Mouse (Mus musculus): ENCODE measurements at regions not wholly inside any gene's neighbourhood (a gene's known extent, or its start where the extent isn't known, plus 50 kb on each side); places are given as distances from the start of the nearest gene placed in this dataset.

DNA sequence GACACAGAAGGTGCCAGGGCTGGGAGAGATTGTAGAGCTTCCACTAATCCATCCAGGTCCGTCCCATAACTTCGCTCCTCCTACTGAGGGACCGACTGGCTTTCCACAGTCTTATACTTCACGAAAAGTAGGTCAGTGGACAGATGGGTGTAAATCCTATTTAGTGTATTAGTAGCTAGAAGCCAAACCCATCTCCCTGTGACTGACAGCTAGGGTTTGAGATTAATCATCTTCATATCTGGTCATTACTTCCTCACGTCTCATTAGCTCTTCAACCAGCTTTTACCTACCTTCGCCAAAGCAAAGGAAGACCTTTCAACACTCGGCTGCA lies 60.4 kb upstream of the Scaf11 start:
- DNase-seq = no peak

DNA sequence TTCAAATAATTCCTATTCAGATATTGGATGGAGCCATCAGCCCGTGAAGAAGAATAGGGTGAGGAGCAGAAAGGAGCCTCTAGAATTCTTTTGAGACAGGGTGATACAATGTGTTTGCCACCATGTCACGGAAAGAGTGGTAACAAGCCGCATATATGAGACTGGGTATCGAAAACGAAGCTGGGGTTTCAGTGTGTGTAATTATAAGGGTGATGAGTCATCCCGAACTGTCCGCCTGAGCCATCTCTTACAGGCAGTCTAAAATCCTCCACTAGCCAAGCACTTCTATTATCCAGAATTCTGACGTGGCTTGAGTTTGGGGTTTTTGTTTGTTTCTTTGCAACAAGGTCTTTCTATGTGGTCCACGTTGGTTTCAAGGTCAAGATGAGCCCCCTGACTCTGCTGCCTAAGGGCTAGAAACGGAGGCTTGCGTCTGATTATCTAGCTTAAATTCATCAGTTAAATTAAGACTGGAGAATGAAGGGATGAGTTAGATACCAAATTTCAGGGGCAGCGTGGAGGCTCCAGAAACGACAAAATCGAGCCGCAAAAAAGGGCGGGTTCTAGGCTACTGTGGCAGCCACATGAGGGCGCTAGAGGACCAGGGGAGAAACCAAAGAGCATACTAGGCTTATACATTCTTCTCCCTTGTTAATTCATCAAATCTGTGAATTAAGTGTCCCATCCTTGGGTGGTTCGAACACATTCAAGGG lies 59.9 kb upstream of the Scaf11 start:
- DNase-seq = peak in 1 of 2 experiments; percentile 66

DNA sequence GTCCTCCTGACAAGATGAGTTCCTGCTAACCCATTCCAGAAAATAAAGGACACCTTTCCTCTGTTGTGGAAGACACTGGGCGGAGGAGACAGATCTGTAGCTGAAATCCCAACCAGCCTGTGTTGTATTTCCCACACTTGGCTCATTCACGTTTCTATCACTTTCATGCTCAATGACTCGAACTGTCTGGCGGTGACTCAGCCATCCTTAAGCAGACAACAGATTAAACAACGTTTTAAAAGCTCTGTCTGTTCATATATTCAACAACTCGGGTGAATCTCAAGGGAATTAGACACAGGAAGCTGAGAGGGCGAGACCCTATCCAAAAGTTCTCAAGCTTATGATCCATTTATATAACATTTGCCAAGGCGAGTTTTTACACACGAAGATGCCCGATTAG lies 57.5 kb upstream of the Scaf11 start:
- DNase-seq = no peak

DNA sequence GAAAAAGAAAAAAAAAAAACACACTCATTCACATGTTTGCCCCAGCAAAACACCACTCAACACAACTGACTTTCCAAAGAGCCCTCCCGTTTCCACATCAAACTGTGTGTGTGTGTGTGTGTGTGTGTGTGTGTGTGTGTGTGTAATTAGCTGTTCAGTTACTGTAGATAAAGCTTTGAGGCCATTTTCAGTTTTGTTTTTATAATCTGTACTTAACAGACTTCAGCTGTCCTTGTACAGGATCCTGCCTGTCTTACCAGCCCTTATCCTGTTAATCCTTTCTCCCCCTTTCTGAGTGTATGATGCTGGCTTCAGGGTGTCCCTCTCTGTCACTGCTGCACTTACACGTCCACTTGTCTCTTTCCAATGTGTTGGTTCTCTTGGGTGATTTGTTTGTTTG lies 55.0 kb upstream of the Scaf11 start:
- DNase-seq = no peak

DNA sequence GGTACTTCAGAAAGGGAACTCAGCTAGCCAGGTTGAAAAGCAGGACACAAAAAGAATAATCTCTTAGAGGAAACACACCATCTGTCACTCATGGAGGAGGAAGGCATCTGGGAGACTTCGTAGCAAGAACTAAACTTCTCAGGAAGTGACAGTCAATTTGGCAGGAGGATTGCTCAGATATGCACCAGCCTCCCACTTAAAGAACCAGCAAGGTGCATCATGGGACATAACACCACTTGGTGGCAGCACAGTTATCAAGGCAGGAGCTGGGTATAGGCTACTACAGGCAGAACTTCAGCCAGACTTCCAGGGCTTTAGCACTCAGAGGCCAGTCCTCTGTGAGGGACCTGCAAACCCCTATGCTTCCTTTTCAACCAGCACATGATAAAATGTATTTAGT lies 52.0 kb upstream of the Scaf11 start:
- DNase-seq = no peak

Measured in lung, postnatal 4 days (tissue).